Mouse (Mus musculus) urinary bladder, postnatal 14 days (tissue): ENCODE measurements around the gene Mapk10.

ENCODE experiments used
- DNase-seq: peaks from one replicate; pipeline ENCODE4 v3.0.0; 2021; ENCODE audit warnings: low spot score

Mapk10 gene

GRCm38 (mm10) chr5:103050319-103050916, 160.7 kb downstream of the Mapk10 start:
- no peak for DNase-seq

- DNase-seq = no peak
These were observed 163.1 kb downstream of the Mapk10 start for GRCm38 (mm10) chr5:103048011-103048410.

GRCm38 (mm10) chr5:103037752-103038151, 173.4 kb downstream of the Mapk10 start:
- DNase-seq = no peak

- DNase-seq = peak; percentile 53
These were observed 182.1 kb downstream of the Mapk10 start for GRCm38 (mm10) chr5:103028940-103029621.

GRCm38 (mm10) chr5:103022504-103023172, 188.5 kb downstream of the Mapk10 start:
- DNase-seq = no peak

- no peak for DNase-seq
These were observed 189.7 kb downstream of the Mapk10 start for GRCm38 (mm10) chr5:103021479-103021878.

GRCm38 (mm10) chr5:103020954-103021353, 190.2 kb downstream of the Mapk10 start:
- DNase-seq = no peak

DNA sequence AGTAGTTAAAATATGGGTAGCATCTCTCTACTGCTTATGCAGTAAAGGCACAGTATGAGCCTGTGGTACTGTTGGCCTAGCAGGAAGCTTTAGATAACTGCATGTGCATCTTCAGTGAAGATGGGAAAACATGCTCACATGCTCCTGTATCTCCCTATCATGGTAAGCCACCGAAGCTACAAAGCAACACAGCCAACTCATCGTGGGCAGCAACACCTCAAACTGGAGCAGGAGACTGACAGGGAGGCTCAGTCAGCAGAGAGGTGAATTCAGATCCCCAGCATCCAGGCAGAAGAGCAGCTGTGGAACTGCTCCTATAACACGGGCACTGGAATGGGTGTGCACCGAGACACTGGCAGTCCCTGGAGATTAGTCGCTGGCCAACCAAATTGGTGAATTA, 191.0 kb downstream of the Mapk10 start:
- no peak for DNase-seq

DNA sequence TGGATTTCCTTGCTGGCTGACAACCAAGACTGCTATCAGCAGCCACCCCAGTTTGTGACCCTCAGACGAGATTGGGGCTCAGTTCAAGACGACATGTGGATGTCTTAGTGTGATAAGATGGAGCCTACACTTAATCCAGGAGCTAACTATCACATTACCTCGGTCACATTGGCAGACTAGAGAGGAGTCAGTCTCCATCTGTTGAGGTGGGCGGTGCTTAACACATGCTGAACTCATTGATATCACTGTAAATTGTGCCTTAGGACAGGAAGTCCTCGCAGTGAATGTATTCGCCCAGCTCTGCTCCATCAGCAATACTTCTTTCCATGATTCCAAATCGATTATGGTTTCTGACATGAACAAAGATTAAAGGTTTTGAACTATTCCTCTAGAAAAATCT, 193.5 kb downstream of the Mapk10 start:
- no peak for DNase-seq

GRCm38 (mm10) chr5:103014309-103014708, 196.8 kb downstream of the Mapk10 start:
- no peak for DNase-seq

DNA sequence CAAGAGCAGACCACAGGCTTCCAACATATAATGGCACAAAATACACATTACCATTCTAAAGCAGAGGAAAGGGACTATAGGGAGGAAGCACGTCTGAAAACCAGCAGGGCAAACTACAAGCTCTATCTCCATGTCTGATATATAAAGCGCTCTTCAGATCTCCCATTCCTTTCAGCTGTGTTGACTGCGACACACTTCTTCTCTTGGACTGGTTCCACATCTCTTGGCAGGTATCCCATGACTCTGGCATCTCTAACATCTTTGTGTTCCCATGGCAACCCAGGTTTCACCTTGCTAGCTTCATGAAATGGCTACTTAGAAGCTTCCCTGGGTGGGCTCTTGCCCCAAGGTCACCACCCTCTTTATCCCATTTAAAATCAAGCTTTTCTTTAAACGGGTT, 202.2 kb downstream of the Mapk10 start:
- no peak for DNase-seq

GRCm38 (mm10) chr5:103002116-103002515, 209.0 kb downstream of the Mapk10 start:
- no peak for DNase-seq

- no peak for DNase-seq
These were observed 210.6 kb downstream of the Mapk10 start for GRCm38 (mm10) chr5:103000572-103000971.

- no peak for DNase-seq
These were observed 212.6 kb downstream of the Mapk10 start for GRCm38 (mm10) chr5:102998524-102998923.

- DNase-seq = no peak
These were observed 213.2 kb downstream of the Mapk10 start for GRCm38 (mm10) chr5:102997907-102998306.

DNA sequence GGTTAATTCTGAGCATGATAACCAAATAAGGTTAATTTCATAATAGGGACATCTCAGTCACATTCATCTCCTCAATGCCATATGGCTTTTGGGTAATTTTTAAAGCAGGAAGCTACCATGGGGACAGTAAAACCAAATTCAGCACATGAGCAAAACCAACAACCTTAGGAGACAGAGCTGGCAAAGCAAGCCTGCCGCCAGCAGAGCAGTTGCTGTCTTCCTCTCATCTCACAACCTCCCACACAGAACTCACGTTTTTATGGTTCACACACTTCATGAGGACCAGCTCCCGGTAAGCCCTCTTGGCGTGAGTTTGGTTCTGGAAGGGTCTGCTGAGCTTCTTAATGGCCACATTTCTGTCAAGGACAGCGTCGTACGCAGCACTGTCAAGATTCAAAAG, 214.8 kb downstream of the Mapk10 start:
- DNase-seq = no peak

DNA sequence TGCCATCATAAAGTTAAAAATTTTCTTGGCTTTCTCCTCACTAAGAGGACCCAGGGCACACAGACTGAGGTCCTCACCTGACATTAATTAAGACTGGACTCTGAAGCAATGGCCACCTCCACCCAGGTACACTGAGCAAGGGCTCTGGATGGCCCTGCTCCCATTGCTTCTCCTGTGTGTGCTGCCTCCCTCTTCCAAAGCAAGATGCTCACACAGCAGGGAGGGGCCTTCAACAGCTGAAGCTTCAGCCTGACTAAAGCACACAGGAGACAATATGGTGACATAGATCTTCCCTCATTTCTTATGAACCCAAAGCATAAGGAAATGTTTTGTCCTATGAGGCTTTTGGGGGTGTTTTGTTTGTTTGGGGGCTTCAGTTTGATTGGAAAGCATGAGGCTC, 215.2 kb downstream of the Mapk10 start:
- no peak for DNase-seq

GRCm38 (mm10) chr5:102993951-102994350, 217.2 kb downstream of the Mapk10 start:
- DNase-seq = no peak

- no peak for DNase-seq
These were observed 219.4 kb downstream of the Mapk10 start for GRCm38 (mm10) chr5:102991691-102992090.

- DNase-seq = no peak
These were observed 232.8 kb downstream of the Mapk10 start for GRCm38 (mm10) chr5:102978382-102978781.

DNA sequence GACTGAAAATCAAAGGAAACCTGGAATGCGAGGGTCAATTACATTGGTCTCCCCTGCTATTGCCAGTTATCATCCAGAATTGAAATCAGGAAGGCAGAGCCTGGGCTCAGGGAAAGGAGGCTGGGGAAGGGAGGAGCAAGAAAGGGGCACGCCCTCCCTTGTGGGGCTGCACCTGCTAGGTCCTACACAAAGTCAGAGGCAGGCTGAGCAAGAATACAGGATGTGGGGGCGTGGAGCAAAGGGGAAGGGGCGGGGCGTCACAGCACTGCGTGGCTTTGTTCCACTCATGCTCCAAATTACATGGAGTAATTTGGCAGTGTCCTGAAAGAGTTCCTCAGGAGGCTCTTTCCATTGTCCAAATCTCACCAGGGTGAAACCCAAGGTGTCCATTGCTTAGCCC, 234.0 kb downstream of the Mapk10 start:
- DNase-seq = no peak

DNA sequence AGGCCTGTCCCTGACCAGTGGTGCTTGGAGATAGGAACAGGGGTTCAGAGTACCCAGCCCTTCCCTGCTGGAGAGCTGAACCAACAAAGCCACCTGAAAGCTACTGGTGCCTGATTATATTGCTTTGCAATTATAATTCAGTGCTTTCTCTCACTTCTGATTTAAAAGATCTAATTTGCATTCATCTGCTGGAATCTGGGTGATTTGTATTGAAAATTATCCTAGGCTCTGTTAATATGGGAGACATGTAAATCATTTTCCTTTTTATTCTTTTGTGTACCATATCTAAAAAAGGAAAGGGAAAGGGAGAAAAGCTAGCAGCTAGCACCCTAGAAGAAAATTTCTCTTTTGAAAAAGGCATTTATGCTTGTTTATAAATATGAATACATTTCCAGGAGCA, 234.6 kb downstream of the Mapk10 start:
- no peak for DNase-seq

DNA sequence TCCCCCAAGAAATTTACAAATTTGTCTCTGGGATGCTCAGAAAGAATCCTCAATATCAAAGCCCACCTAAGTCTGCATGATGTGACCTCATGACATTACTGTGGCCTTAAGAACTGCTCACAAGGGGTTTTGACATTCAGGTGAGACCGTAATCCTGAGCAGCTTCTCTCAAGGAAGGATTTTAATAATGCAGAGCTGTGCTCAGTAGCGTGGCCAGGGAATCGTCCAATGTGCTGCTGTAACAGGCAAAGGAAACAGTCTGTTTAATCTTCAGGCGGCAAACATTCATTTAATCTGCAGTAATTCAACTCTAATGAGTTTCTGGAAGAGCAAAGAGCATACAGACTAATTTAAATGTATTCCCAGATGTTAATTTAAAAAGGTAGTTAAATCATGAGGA, 236.7 kb downstream of the Mapk10 start:
- no peak for DNase-seq
